Mouse (Mus musculus): ENCODE measurements around the gene Nup214.

GRCm38 (mm10) chr2:31953687-31954086 lies 20.5 kb upstream of the Nup214 start:
- no peak for TF ChIP-seq POLR2A (IDR thresholded peaks at IDR 0.05; ENCODE audit: extremely low read depth, insufficient read depth, low read length)
- TF ChIP-seq CTCF (IDR thresholded peaks at IDR 0.05; ENCODE audit: low read depth, low read length): no peak
